Mouse (Mus musculus): ENCODE results near the gene Afmid.
"Not testable (repeated sequence)": the region's sequence is repeated elsewhere in the genome, so short reads cannot be mapped to it uniquely, and the experiment has no call there.

Afmid gene

GRCm38 (mm10) chr11:117796954-117797353 lies 28.8 kb upstream of the Afmid start:
- no peak for DNase-seq (ENCODE audit: low spot score)

- DNase-seq (ENCODE audit: low spot score), result no peak
These were observed 28.1 kb upstream of the Afmid start, which contains the start of gene 6030468B19Rik for GRCm38 (mm10) chr11:117797511-117798159. TSS of gene 6030468B19Rik (plus strand) at chr11:117797660.

GRCm38 (mm10) chr11:117798160-117798541 lies 27.6 kb upstream of the Afmid start:
- no peak for DNase-seq (ENCODE audit: low spot score)

- DNase-seq (ENCODE audit: low spot score), result no peak
These were observed 26.6 kb upstream of the Afmid start for GRCm38 (mm10) chr11:117799174-117799573.

GRCm38 (mm10) chr11:117800038-117800437 lies 25.7 kb upstream of the Afmid start:
- no peak for DNase-seq (ENCODE audit: low spot score)

- DNase-seq (ENCODE audit: low spot score), result no peak
These were observed 24.1 kb upstream of the Afmid start for GRCm38 (mm10) chr11:117801650-117802049.

- no peak for DNase-seq (ENCODE audit: low spot score)
These were observed 22.5 kb upstream of the Afmid start for GRCm38 (mm10) chr11:117803166-117803688.

GRCm38 (mm10) chr11:117806781-117807180 lies 18.9 kb upstream of the Afmid start:
- DNase-seq (ENCODE audit: low spot score), result no peak

- DNase-seq (ENCODE audit: low spot score), result no peak
These were observed 16.1 kb upstream of the Afmid start, which contains the start of the genes Gm20708 and Syngr2 for GRCm38 (mm10) chr11:117809407-117810311. TSS of gene Gm20708 (plus strand) at chr11:117809668. TSS of gene Syngr2 (plus strand) at chr11:117809668.

- peak; percentile 57 for DNase-seq (ENCODE audit: low spot score)
These were observed 15.2 kb upstream of the Afmid start for GRCm38 (mm10) chr11:117810401-117811046.

- DNase-seq (ENCODE audit: low spot score), result no peak
These were observed 11.9 kb upstream of the Afmid start for GRCm38 (mm10) chr11:117813867-117814266.

GRCm38 (mm10) chr11:117814704-117815366 lies 10.9 kb upstream of the Afmid start:
- DNase-seq (ENCODE audit: low spot score), result no peak

GRCm38 (mm10) chr11:117815850-117816249 lies 9.9 kb upstream of the Afmid start:
- DNase-seq (ENCODE audit: low spot score), result not testable (repeated sequence)

GRCm38 (mm10) chr11:117816389-117816996 lies 9.2 kb upstream of the Afmid start:
- DNase-seq (ENCODE audit: low spot score), result no peak

- no peak for DNase-seq (ENCODE audit: low spot score)
These were observed 6.6 kb upstream of the Afmid start for GRCm38 (mm10) chr11:117819095-117819494.

- DNase-seq (ENCODE audit: low spot score), result no peak
These were observed 5.6 kb upstream of the Afmid start for GRCm38 (mm10) chr11:117820173-117820572.

- DNase-seq (ENCODE audit: low spot score), result no peak
These were observed 3.9 kb upstream of the Afmid start for GRCm38 (mm10) chr11:117821868-117822267.

GRCm38 (mm10) chr11:117822728-117823241 lies 2.9 kb upstream of the Afmid start:
- DNase-seq (ENCODE audit: low spot score), result no peak

- no peak for DNase-seq (ENCODE audit: low spot score)
These were observed 2.3 kb upstream of the Afmid start for GRCm38 (mm10) chr11:117823411-117823810.

GRCm38 (mm10) chr11:117824060-117824969 lies 1.4 kb upstream of the Afmid start:
- DNase-seq (ENCODE audit: low spot score), result no peak
